Mouse (Mus musculus): ENCODE measurements around the gene Cox14. TPM values are rescaled to one million over a fixed set of nuclear protein-coding genes. Genes with fewer than 3 reads are reported as not detected.

Gene Cox14
- total RNA-seq, 2 experiments from 2014 or later, result 227 to 257 TPM

DNA sequence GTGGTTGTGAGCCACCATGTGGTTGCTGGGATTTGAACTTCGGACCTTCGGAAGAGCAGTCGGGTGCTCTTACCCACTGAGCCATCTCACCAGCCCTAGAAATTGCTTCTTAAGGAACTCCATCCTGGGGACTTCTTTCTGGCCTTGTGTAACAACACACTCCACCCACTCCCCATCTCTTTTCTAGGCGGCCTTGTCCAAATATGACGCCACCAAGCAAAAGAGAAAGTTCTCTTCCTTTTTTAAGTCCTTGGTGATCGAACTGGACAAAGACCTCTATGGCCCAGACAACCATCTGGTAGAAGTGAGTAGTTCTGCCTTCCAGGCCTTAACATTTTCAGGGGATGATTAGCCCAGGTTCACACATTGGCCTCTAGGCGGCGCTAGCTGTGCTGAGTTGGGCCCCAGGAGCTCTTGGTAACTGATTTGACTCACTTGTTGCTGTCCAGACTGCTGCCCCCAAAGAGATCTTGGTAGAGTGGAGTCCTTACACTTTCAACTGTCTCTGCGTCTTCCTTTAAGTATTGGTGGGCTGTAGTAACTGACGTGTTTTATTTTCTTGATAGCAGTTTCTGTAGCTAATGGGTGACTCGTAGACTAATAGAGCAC lies 19.9 kb upstream of the Cox14 start, which contains the start of gene Gm17349:
Gene Gm17349 (minus strand): TSS at position 51 of the 609 bp plus-strand sequence.
- DNase-seq, result peak; percentile 83

- DNase-seq, result no peak
These were observed 17.2 kb upstream of the Cox14 start for GRCm38 (mm10) chr15:99708176-99708575.

DNA sequence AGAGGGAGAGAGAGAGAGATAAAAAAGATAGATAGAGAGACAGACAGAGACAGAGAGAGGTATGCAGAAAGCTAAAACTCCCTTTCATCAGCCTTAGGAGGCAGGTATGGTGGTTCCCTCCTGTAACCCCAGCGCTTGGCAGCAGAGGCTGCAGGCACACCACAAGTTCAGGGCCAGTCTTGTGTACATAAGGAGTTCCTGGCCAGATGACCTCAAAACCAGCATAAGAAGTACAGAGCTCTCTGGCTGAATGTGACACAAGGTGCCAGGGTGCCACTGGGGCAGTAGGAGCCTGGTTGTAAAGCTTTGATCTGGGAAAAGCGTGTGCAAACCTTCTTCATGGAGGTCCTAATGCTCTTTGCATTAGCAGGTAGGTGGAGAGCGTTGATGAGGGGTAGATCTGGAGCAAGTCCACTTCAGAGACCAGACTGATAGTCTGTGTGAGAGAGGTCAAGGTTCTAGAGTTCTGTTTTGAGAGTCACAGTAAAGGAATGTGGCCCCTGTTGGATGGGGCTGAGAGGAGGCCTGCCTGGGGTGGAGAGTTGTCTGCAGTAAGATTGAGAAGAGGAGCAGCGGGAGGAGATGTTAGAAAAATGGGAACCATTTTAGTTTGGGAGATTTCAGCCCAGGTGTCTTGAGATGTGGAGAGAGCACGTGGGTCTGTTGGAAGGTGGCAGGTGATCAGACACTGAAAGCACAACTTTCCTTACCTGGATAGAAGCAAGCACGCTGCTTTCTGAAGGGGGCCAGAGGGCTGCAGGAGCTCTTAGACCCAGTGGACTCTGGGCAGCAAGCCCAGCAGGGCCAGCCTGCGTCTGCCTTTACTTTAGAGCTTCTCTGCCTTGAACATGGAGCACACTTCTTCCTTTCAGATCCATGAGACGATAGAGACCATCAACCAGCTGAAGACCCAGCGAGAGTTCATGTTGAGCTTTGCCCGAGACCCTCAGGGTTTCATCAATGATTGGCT lies 14.9 kb upstream of the Cox14 start:
- DNase-seq, result peak; percentile 38 to 53

DNA sequence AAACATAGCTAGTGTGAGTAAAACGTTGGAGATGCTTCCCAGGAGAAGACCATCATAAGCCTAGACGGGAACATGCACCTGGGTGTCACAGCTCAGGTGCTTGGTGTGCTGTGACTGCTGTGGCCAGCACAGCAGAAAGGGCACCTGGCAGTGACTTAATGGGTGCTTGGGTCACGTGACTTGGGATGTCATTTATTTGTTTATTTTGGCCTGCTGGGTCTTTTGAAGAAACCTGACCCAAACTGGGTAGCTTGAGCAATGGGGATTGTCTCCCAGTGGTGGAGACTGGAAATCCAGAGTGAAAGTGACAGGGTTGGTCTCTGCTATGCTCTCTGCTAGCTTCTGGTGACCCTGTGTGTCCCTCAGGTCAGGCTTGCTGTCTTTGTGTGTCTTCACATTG lies 13.9 kb upstream of the Cox14 start:
- no peak for DNase-seq

DNA sequence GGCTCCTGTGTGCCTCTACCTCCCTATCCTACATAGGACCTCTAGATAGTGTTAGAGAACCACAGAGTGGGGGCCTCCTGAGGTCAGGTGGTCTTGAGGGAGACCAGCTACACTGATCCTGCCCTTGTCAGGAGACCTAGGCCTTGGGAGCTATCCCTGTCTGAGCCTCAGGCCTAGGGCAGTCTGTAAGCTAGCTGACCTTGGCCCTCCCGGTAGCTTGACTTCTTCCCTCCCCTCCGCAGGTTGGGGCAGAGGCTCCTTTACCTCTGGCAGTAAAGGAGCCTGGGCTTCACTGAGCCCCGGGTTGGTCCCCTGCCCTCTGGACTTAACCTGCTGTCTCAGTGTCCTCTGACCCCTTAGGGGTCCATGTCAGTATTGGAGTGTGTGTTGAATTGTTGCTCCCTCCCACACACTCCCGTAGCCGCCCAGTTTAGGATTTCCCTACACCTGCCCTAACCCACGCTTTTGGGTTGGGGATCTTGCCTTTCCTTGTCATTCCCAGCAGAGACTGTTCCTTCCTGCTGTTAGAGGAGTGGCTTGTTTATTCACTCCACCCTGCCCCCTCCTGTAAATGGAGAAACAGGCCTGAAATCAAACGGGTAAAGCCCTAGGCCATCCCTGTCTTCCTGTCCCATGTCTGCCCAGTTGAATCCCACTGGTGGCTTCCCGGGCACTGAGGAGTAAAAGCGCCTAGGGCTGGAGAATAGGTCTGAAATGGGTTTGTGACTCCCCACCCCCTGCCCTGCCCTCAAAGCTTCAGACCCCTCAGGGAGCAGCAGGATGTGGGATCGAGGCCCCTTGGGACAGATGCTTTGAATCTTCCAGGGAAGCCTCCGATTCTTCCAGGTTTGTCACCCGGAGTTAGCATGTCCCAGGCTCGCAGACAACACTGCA lies 12.5 kb upstream of the Cox14 start:
- DNase-seq, result no peak

DNA sequence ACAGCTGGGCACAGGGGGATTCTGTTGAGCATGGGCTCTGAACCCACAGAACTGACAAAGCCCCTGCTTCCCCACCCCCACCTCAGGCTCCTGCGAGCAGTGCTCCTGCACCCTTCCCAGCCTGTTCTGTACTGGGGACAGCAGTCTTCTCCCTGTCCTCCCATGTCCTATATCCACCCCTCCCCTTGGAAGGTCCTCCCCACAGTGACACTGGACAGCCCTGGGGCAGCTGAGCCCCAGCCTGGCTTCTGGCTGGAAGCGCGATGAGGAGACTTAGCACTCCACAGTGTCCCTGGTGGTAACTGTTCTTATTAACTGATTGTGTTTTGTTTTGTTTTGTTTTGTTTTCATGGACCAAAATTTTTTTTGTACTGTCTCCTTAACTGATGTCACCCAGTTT lies 11.8 kb upstream of the Cox14 start:
- peak; percentile 42 to 53 for DNase-seq

DNA sequence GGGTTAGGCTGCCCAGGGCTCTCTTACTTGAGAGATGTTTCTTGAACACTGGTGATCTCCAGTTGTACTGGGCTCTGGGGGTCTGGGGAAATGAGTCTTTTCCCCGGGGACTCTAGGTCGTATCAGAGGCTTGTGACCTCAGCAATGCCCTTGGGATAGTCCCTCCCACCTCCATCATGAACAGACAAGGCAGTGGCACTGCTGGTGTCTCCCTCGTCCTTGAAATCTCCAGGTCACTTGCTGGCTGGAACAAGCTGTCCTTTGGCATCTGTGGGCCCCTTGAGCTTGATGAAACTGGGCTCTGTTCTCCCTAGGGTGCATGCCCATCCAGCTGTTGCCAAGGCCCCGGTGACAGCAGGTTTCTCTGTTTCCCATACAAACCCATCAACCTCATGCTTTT lies 11.2 kb upstream of the Cox14 start:
- peak; percentile 78 to 83 for DNase-seq

DNA sequence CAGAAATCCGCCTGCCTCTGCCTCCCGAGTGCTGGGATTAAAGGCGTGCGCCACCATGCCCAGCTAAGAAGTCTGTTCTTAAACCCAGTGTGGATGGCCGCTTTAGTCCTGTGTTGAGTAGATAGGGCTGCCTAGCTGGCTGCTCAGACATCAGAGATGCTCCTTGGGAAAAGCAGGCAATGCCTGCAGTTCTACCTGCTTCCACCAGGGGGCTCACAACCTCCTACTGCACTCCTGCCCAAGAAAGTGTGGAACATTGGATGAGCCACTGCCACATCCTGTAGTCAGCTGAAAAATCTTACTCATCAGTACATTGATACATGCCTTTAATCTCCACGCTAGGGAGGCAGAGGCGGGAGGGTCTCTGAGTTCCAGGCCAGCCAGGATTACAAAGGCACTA lies 10.6 kb upstream of the Cox14 start:
- DNase-seq, result peak; percentile 78 to 85

- peak; percentile 36 to 40 for DNase-seq
These were observed 10.0 kb upstream of the Cox14 start for GRCm38 (mm10) chr15:99715361-99715865.

DNA sequence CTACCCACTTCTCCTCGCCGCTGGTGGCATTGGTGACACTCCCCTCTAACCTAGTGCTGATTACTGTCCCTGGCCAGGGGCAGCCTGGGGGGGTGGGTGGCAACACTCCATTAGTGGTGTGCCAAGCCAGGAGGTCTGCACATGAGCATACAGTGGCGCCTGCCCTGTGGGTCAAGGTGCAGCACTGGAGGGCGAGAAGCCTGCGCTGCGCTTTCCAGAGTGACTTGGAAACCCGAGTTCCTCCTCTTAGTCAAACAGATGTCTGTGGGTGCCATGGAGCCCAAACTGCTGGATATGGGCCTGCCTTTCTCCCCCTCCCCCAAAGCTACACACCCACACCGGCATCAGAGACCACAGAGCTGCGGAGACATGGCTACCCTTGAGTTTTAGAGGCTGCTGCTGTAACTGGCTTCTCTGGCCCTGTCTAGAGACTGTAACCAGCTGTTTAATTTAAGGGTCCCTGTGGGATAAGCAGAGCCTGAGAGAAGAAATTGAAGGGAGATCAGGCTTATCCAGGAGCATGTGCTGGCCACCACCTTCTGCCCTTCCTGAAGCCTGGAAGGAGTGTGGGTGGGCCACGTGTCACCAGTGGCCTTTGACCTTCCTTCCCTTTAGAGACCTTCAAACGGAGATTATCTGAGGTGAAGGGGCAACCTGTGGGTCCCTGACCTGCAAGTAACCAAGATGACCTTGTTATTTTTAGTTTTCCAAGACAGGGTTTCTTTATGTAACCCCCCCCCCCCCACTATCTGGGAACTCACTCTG lies 9.3 kb upstream of the Cox14 start:
- peak in 1 of 2 experiments; percentile 55 for DNase-seq

GRCm38 (mm10) chr15:99716814-99717213 lies 8.6 kb upstream of the Cox14 start:
- no peak for DNase-seq

DNA sequence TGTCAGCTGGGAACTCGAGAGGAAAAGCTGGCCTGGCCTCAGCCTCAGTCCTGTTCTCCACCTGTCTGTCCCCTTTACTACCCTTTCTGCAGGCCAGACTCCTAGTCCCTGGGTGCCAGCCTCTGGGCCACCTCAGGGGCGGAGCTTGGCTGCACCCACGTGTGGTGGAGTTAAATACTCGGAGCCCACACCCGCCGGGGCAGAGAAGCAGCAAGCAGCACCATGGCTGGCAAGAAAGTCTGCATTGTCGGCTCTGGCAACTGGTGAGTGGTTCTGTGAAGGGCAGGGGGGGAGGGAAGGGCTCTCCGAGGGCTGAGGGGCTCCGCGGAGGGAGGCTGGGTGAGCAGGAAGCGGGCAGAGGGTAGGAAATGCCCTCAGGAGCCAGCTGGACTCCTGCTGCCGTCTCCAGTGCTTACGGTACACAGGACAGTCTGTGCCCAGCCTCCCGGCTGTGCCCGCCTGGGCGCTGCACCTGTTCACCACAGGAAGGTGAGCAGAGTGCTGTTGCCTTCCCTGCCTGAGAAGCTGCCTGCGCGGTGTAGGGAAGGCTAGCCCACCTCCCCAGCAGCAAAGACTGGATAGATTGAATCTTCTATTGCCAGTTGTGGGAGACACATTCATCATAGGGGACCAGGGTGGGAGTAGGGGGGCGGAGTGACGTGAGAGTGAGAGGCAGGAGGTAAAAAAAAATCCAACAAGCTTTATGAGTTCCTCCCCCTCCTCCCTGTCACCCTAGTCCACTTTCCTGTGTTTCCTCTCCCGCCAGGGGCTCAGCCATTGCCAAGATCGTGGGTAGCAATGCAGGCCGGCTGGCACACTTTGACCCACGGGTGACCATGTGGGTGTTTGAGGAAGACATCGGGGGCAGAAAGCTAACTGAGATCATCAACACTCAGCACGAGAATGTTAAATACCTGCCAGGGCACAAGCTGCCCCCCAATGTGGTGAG lies 7.8 kb upstream of the Cox14 start, which contains the start of gene Gpd1:
Gene Gpd1 (plus strand): TSS at position 130 of the 949 bp plus-strand sequence.
- peak; percentile 83 to 87 for DNase-seq

DNA sequence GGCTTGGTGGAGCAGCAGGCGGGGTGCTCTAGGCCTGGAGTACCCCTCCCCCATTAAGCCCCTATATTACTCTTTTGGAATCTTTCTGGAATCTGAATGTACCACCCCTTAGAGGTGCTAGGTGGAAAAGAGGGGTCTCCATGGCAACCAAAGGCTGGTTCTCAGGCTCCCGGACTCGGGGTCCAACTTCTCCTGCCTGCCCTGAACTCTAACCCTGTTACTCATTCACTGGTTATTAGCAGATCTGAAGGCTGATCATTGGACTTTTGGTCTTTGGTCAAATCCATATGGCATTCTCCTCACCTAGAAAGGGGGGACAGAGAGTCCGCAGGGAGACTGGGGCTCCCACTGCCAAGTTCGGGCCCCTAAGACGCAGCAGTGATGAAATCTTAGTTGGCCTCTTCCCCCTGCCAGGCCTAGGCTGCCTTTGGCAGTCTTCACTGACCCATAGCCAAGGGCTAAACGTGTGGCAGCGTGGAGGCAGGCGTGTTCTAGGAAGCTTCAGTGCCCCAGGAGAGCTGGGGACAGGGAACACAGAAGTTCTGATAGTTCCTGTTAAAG lies 6.9 kb upstream of the Cox14 start:
- DNase-seq, result peak; percentile 43 to 45

GRCm38 (mm10) chr15:99719865-99720264 lies 5.6 kb upstream of the Cox14 start:
- no peak for DNase-seq

- DNase-seq, result peak in 1 of 2 experiments; percentile 54
These were observed 3.3 kb upstream of the Cox14 start for GRCm38 (mm10) chr15:99721921-99722743.

GRCm38 (mm10) chr15:99723120-99723514 lies 2.3 kb upstream of the Cox14 start:
- DNase-seq, result no peak

DNA sequence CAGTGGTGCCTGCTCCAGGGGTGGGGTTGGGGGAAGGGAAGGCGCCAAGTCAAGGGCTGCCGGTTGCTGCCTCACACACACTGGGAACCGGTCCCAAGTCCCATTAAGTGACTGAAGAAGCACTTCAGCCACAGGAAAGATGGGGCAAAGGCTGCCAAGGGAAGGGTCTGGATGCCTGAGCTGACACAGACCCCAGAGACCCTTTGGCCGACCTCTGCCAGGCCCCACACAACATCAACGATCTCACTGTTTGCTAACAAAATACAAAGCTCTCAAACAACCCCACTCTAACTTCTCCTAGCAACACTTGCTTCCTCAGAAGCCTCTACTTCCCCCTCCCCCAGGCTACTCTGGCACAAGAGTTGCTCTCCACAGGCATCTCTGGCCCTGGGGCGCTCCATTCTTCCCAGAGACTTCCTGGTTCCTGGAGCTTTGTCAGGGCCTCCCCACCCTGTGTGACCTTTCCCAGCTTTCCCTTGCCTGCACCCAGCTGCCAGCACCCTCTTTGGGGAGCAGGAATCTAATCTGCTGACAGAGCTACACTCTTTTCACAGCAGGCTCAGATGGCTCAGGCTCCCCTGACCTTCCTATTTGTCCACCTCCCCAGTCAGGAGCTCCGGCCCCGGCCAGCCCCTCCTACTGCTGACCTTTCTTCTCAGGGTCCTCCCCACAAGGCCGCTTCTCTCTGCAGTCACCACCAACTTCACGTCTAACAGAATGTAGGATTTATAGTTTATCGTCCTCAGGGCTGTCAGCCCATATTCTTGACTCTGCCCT lies 1.7 kb upstream of the Cox14 start:
- peak; percentile 91 to 92 for DNase-seq

Measured in adrenal gland, postnatal 36 days (tissue).